Mouse (Mus musculus): ENCODE measurements around the gene Krt80.

DNA sequence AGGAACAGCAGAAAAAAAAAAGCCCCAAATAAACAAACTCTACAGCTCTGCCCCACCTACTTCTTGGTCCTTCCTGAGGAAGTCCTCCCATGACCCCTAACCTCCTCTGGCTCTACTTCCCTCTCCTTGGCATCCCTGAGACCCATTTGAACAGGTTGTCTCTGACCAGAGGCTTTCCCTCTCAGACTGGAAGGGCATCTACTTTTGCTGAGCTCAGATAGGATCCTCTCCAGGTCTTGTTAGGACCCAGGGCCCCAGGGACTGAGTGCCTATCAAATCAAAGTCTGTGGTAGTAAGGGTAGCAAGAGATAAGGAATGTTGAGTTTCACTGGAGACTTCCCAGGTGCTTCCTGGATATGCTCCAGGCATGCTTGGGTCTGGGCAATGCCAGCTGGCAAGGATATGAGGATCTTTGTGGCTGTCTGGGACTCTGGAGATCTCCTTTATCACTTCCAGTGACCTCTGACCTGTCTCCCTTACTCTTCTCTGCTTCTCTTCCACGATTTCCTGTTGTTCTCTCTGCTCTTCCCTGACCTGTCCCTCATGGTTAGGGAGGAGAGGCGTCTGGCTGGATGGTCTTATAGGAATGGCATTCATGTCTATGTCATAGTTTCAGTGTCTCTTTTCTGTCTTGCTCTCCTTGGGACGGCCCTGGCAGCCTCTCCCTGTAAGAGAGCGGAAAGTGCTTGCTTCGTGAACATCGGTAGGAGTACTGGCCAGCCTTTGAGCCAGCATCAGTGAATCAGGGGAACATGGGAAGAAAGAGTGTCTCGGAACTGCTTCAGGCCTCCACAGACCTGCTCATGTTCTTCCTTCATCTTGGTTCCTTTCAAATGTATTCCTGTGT, 2.4 kb upstream of the Krt80 start:
- TF ChIP-seq POLR2A (IDR thresholded peaks at IDR 0.05; ENCODE audit: low read depth, low read length) (no peak), CTCF (conservative IDR thresholded peaks at IDR 0.05; ENCODE audit: insufficient read depth, insufficient read length, low read depth, low read length) (no peak)

Measured in kidney, adult 2 months (tissue).